Mouse (Mus musculus) ES-Bruce4 (cell line): ENCODE measurements at regions not wholly inside any gene's neighbourhood (a gene's known extent, or its start where the extent isn't known, plus 50 kb on each side); places are given as distances from the start of the nearest gene placed in this dataset.

Source experiments
- CTCF ChIP-seq: IDR thresholded peaks from one replicate; pipeline ENCODE4 v1.8.1; 2011; ENCODE audit warnings: low read depth, low read length
- EP300 ChIP-seq: IDR thresholded peaks from 2 replicates; pipeline ENCODE4 v1.6.1; 2011; ENCODE audit warnings: low read depth, low read length; ENCODE audit not compliant: insufficient read depth
- POLR2A ChIP-seq: IDR thresholded peaks from one replicate; pipeline ENCODE4 v1.8.1; 2011; ENCODE audit warnings: low read length; ENCODE audit not compliant: insufficient read depth

DNA sequence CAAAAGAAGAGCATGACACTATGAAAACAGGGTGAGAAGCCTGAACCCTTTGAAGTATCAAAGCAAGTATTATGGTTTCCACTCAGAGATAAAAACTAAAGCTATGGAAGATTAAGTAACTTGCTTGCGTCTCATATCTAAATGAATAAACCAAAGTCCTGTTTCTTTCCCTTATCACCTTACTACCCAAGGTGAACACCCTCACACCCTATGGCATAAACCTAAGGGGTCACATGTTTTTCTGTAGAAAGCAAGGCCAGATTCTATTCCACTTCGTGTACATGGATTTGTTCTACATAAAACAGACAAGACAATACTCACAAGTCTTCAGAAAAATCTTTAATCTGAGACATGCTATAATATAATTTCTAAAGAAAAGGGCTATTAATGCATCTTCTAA, 629.6 kb upstream of the Adgra3 start:
- TF ChIP-seq POLR2A: no peak
- TF ChIP-seq CTCF: no peak
- TF ChIP-seq EP300: no peak
